9 mouse cellular contexts compared by ENCODE assay signal in the genomic region with DNA sequence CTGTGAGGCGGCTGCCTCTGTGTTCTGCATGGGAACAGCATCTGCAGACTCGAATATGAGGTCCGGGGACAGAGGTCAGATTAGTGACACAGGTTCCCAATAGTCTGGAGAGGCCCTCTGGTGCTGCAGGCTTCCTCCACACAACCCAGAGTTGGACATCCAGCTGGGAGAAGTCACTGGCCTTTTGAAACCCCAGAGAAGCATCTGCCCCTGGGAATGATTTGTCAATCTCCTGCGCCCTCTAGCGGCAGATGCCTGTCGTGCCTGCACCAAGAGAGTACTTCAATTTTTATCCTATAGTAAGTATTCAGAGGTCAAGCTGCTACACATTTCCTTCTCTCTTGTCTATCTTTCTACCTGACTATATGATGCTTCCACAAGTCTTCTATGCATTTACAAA.
A peak's percentile ranks its signal among the peaks of the same experiment; 100 is the strongest.
DNase-seq lines count a peak whose midpoint lies in the region; ATAC-seq and TF ChIP-seq lines count a peak whose summit lies in the region.
"Had no signal": no experiment of that assay in that cellular context is flagged by ENCODE, and none has a peak within 500 bp of the region (broad histone marks: within the 10 kb centered on the region; RNA-seq: fewer than 3 reads in every experiment).

No protein-coding gene starts in this region.

- H3K36me3 ChIP-seq in intestine, postnatal 0 days (ENCODE audit: control insufficient read depth, insufficient read depth) = no peaks in the 10 kb centered on the region
- H3K36me3 ChIP-seq in midbrain, postnatal 0 days (ENCODE audit: insufficient read depth, low read length) = no peaks in the 10 kb centered on the region

- no peak for TF ChIP-seq POLR2A in bone marrow, adult 2 months (IDR thresholded peaks at IDR 0.05; ENCODE audit: borderline replicate concordance, control insufficient read depth, low read depth, low read length)

- ATAC-seq in erythroblast, adult 5-6 weeks (replicated peaks; ENCODE audit: low FRiP score, poor library complexity, severe bottlenecking) = peak; percentile 49; the same call in 1 of the 2 replicates
- ATAC-seq in intestine, postnatal 0 days = no peak
- no peak for ATAC-seq in midbrain, postnatal 0 days (ENCODE audit: low FRiP score)

- H3K9me3 ChIP-seq in intestine, postnatal 0 days (ENCODE audit: control insufficient read depth) = no peaks in the 10 kb centered on the region
- H3K9me3 ChIP-seq in midbrain, postnatal 0 days (ENCODE audit: low read length) = no peaks in the 10 kb centered on the region

- no peak overlapping the region for H3K27ac ChIP-seq in bone marrow, adult 2 months (ENCODE audit: control insufficient read depth, insufficient read depth, low read depth, low read length, poor library complexity)
- H3K27ac ChIP-seq in intestine, postnatal 0 days (ENCODE audit: low read depth, low read length) = no peak overlapping the region
- H3K27ac ChIP-seq in midbrain, postnatal 0 days (ENCODE audit: low read depth, low read length) = no peak overlapping the region

- peak; percentile 65 for DNase-seq in kidney, adult 18-20 months
- no peak for DNase-seq in kidney, adult 11 months
- DNase-seq in left cerebral cortex, postnatal 36 days (ENCODE audit: low spot score in 2 of 2) = peak; percentile 27 to 30
- DNase-seq in midbrain, postnatal 0 days (ENCODE audit: low spot score) = peak; percentile 75
- DNase-seq in thymus, postnatal 0 days (ENCODE audit: low spot score) = peak; percentile 52

- H3K9ac ChIP-seq in intestine, postnatal 0 days (ENCODE audit: low read depth, low read length) = no peak overlapping the region
- no peak overlapping the region for H3K9ac ChIP-seq in midbrain, postnatal 0 days (replicated peaks; ENCODE audit: low read length, poor library complexity, severe bottlenecking)

- 32% methylated on average over 6 of the region's 6 CpGs for WGBS in bone marrow, adult 2 months
- 22% methylated on average over 6 of the region's 6 CpGs for WGBS in intestine, postnatal 0 days
- WGBS in midbrain, postnatal 0 days = 17% methylated on average over 6 of the region's 6 CpGs

- no peaks in the 10 kb centered on the region for H3K27me3 ChIP-seq in intestine, postnatal 0 days (replicated peaks; ENCODE audit: control insufficient read depth, insufficient read depth, low read length)
- H3K27me3 ChIP-seq in midbrain, postnatal 0 days (ENCODE audit: insufficient read depth, low read length) = no peaks in the 10 kb centered on the region

- peak; percentile 68 for TF ChIP-seq CTCF in bone marrow, adult 2 months (IDR thresholded peaks at IDR 0.05; ENCODE audit: control insufficient read depth, insufficient read depth, low read length)
- peak; percentile 79 for TF ChIP-seq CTCF in intestine, postnatal 0 days (IDR thresholded peaks at IDR 0.05; ENCODE audit: low read depth)
- peak; percentile 74 for TF ChIP-seq CTCF in midbrain, postnatal 0 days (IDR thresholded peaks at IDR 0.05)

- H3K4me2 ChIP-seq in intestine, postnatal 0 days (replicated peaks; ENCODE audit: low read depth) = no peak overlapping the region
- H3K4me2 ChIP-seq in midbrain, postnatal 0 days (ENCODE audit: low read depth, low read length, poor library complexity, severe bottlenecking) = no peak overlapping the region

- intact Hi-C loops in left cerebral cortex, postnatal 36 days (cut with DNase I) = loop anchor here (5.0 kb wide), 1 partner anchor 49 kb away; no protein-coding TSS in a partner anchor

- H3K4me3 ChIP-seq in bone marrow, adult 2 months (replicated peaks; ENCODE audit: control insufficient read depth, low read depth, low read length) = no peak overlapping the region
- H3K4me3 ChIP-seq in intestine, postnatal 0 days (ENCODE audit: low read depth, low read length) = no peak overlapping the region
- no peak overlapping the region for H3K4me3 ChIP-seq in midbrain, postnatal 0 days (ENCODE audit: low read depth, low read length)
- H3K4me3 ChIP-seq: erythroblast, embryonic 14.5 days had no signal

- H3K4me1 ChIP-seq in bone marrow, adult 2 months (ENCODE audit: control insufficient read depth, insufficient read depth, low read length) = no peaks in the 10 kb centered on the region
- H3K4me1 ChIP-seq in intestine, postnatal 0 days (replicated peaks; ENCODE audit: control insufficient read depth, insufficient read depth, low read length) = no peaks in the 10 kb centered on the region
- H3K4me1 ChIP-seq in midbrain, postnatal 0 days (ENCODE audit: insufficient read depth, low read length) = no peaks in the 10 kb centered on the region
